Mouse (Mus musculus): ENCODE results near the gene Phrf1. TPM values are rescaled to one million over a fixed set of nuclear protein-coding genes. Genes with fewer than 3 reads are reported as not detected.
A peak's percentile ranks its signal among the peaks of the same experiment; 100 is the strongest.

The Phrf1 gene
- total RNA-seq, 2 experiments from 2014 or later = 72.8 to 76.1 TPM

GRCm38 (mm10) chr7:141292583-141293388, 64.2 kb downstream of the Phrf1 start:
- no peak overlapping the region; the same call in 1 of the 2 replicates for H3K4me3 ChIP-seq
- TF ChIP-seq CTCF (conservative IDR thresholded peaks at IDR 0.05) = no peak
- no peak for DNase-seq (ENCODE audit: low spot score in 2 of 2)

GRCm38 (mm10) chr7:141293852-141294471, 65.4 kb downstream of the Phrf1 start:
- no peak for TF ChIP-seq CTCF (conservative IDR thresholded peaks at IDR 0.05)
- H3K4me3 ChIP-seq = peak overlapping the region; percentile 12; the same call in 1 of the 2 replicates
- no peak for DNase-seq (ENCODE audit: low spot score in 2 of 2)
- no peak overlapping the region for H3K27ac ChIP-seq

More at GRCm38 (mm10) chr7:141292583-141293388, 64.2 kb downstream of the Phrf1 start:
- H3K27ac ChIP-seq = no peak overlapping the region

GRCm38 (mm10) chr7:141294479-141294878, 65.9 kb downstream of the Phrf1 start:
- TF ChIP-seq CTCF (conservative IDR thresholded peaks at IDR 0.05) = no peak
- Histone ChIP-seq H3K4me3 (no peak overlapping the region), H3K27ac (no peak overlapping the region)
- no peak for DNase-seq (ENCODE audit: low spot score in 2 of 2)

- H3K4me3 ChIP-seq = no peak overlapping the region
- no peak overlapping the region for H3K27ac ChIP-seq
- no peak for TF ChIP-seq CTCF (conservative IDR thresholded peaks at IDR 0.05)
- DNase-seq (ENCODE audit: low spot score in 2 of 2) = no peak
Observed at GRCm38 (mm10) chr7:141297926-141298650, 69.5 kb downstream of the Phrf1 start.

- Histone ChIP-seq H3K27ac (no peak overlapping the region), H3K4me3 (no peak overlapping the region)
- TF ChIP-seq CTCF (conservative IDR thresholded peaks at IDR 0.05) = no peak
- DNase-seq (ENCODE audit: low spot score in 2 of 2) = no peak
Observed at GRCm38 (mm10) chr7:141299175-141299574, 70.6 kb downstream of the Phrf1 start.

GRCm38 (mm10) chr7:141301386-141301785, 72.8 kb downstream of the Phrf1 start:
- TF ChIP-seq CTCF (conservative IDR thresholded peaks at IDR 0.05) = no peak
- no peak overlapping the region for H3K27ac ChIP-seq

GRCm38 (mm10) chr7:141302702-141303268, 74.2 kb downstream of the Phrf1 start:
- Histone ChIP-seq H3K4me3 (no peak overlapping the region), H3K27ac (no peak overlapping the region)
- no peak for TF ChIP-seq CTCF (conservative IDR thresholded peaks at IDR 0.05)
- DNase-seq (ENCODE audit: low spot score in 2 of 2) = no peak

More at GRCm38 (mm10) chr7:141301386-141301785, 72.8 kb downstream of the Phrf1 start:
- no peak overlapping the region for H3K4me3 ChIP-seq
- no peak for DNase-seq (ENCODE audit: low spot score in 2 of 2)

GRCm38 (mm10) chr7:141304537-141304936, 76.0 kb downstream of the Phrf1 start:
- no peak for TF ChIP-seq CTCF (conservative IDR thresholded peaks at IDR 0.05)
- no peak overlapping the region for H3K4me3 ChIP-seq
- H3K27ac ChIP-seq = no peak overlapping the region
- DNase-seq (ENCODE audit: low spot score in 2 of 2) = no peak

Small RNA genes lying within 50 kb of the gene (microRNA-seq; reads per million reads assigned to microRNA genes)
- gene Mir210 = 70.6 to 92.1 reads per million in 2 experiments

Other genes with a start within 250 kb of the Phrf1 start
- 10 to 100 TPM in 1 of 2 experiments, 1 to 10 TPM in 1; 9.6 to 13.9 TPM for gene Ifitm3, start 218.0 kb upstream of the Phrf1 start, total RNA-seq (2021)
- not detected for gene Ifitm6, start 210.9 kb upstream of the Phrf1 start, total RNA-seq (2021)
- not detected for gene Gm17387, start 199.7 kb upstream of the Phrf1 start, total RNA-seq (2021)
- gene B4galnt4, start 167.7 kb upstream of the Phrf1 start, total RNA-seq (2021) = 100 to 1,000 TPM in 1 of 2 experiments, 10 to 100 TPM in 1; 93.4 to 101 TPM
- gene Pkp3, start 150.6 kb upstream of the Phrf1 start, total RNA-seq (2021) = not detected
- gene Sigirr, start 128.2 kb upstream of the Phrf1 start, total RNA-seq (2021) = 1 to 10 TPM; 2.1 to 2.5 TPM
- gene Ano9, start 111.0 kb upstream of the Phrf1 start, total RNA-seq (2021) = not detected
- 10 to 100 TPM; 50.8 to 64.4 TPM for gene Ptdss2, start 106.4 kb upstream of the Phrf1 start, total RNA-seq (2021)
- gene Rnh1, start 55.9 kb upstream of the Phrf1 start, total RNA-seq (2021) = 10 to 100 TPM; 40.6 to 42.3 TPM
- gene Hras, start 34.8 kb upstream of the Phrf1 start, total RNA-seq (2021) = 100 to 1,000 TPM; 200 to 222 TPM
- gene Lrrc56, start 34.6 kb upstream of the Phrf1 start, total RNA-seq (2021) = 1 to 10 TPM; 4.5 to 5.7 TPM
- not detected for gene Lmntd2, start 14.7 kb upstream of the Phrf1 start, total RNA-seq (2021)
- gene Rassf7, start 12.9 kb upstream of the Phrf1 start, total RNA-seq (2021) = 1 to 10 TPM in 1 of 2 experiments, under 1 TPM in 1; 0.98 to 1.2 TPM
- 1 to 10 TPM in 1 of 2 experiments, under 1 TPM in 1; 0.56 to 1.3 TPM for gene Irf7, start 37.7 kb downstream of the Phrf1 start, total RNA-seq (2021)
- not detected for gene Cdhr5, start 48.0 kb downstream of the Phrf1 start, total RNA-seq (2021)
- gene Sct, start 50.3 kb downstream of the Phrf1 start, total RNA-seq (2021) = not detected
- gene Drd4, start 63.2 kb downstream of the Phrf1 start, total RNA-seq (2021) = under 1 TPM; 0.20 to 0.23 TPM
- 10 to 100 TPM; 74.1 to 77.0 TPM for gene Deaf1, start 98.9 kb downstream of the Phrf1 start, total RNA-seq (2021)
- 10 to 100 TPM; 32.9 to 33.7 TPM for gene Tmem80, start 99.0 kb downstream of the Phrf1 start, total RNA-seq (2021)
- gene Eps8l2, start 110.1 kb downstream of the Phrf1 start, total RNA-seq (2021) = 1 to 10 TPM; 4.9 to 5.1 TPM
- gene Taldo1, start 163.4 kb downstream of the Phrf1 start, total RNA-seq (2021) = 100 to 1,000 TPM; 111 to 114 TPM
- 10 to 100 TPM; 42.1 to 45.1 TPM for gene Gatd1, start 185.4 kb downstream of the Phrf1 start, total RNA-seq (2021)
- 100 to 1,000 TPM; 251 to 263 TPM for gene Cend1, start 200.7 kb downstream of the Phrf1 start, total RNA-seq (2021)
- gene Slc25a22, start 209.1 kb downstream of the Phrf1 start, total RNA-seq (2021) = 100 to 1,000 TPM; 338 to 343 TPM
- 1 to 10 TPM; 1.1 to 1.7 TPM for gene Pidd1, start 215.2 kb downstream of the Phrf1 start, total RNA-seq (2021)
- 100 to 1,000 TPM; 548 to 575 TPM for gene Rplp2, start 218.6 kb downstream of the Phrf1 start, total RNA-seq (2021)
- 10 to 100 TPM; 25.1 to 28.3 TPM for gene Pnpla2, start 226.4 kb downstream of the Phrf1 start, total RNA-seq (2021)
- gene Cracr2b, start 232.3 kb downstream of the Phrf1 start, total RNA-seq (2021) = 1 to 10 TPM; 4.1 to 6.7 TPM
- 10 to 100 TPM; 23.4 to 25.1 TPM for gene Cd151, start 238.6 kb downstream of the Phrf1 start, total RNA-seq (2021)
- gene Polr2l, start 246.3 kb downstream of the Phrf1 start, total RNA-seq (2021) = 10 to 100 TPM; 38.7 TPM
- gene Tspan4, start 246.5 kb downstream of the Phrf1 start, total RNA-seq (2021) = 10 to 100 TPM; 13.6 to 13.7 TPM

Measured in layer of hippocampus, adult 2 months (tissue).